In genomic region chr4:41731052-41731765, GRCm38 (mm10) we compare ENCODE assay signal across 8 mouse cellular contexts. TPM values are rescaled to one million over a fixed set of nuclear protein-coding genes. Genes with fewer than 3 reads are reported as not detected.
DNase-seq lines count a peak whose midpoint lies in the region; ATAC-seq lines count a peak whose summit lies in the region.

Gene Arid3c (minus strand): TSS chr4:41731142.

- WGBS in kidney, embryonic 14.5 days: 1% methylated on average over 50 of the region's 50 CpGs

- H3K4me2 ChIP-seq in kidney, embryonic 14.5 days (replicated peaks; ENCODE audit: low read depth, low read length): peak within 1 kb of the TSS; percentile 68

- ATAC-seq in kidney, embryonic 14.5 days (ENCODE audit: low FRiP score, low TSS enrichment): peak; percentile 58; the same call in 1 of the 2 replicates
- peak; percentile 35 for ATAC-seq in inflammation-experienced regulatory T-cells, adult 6 months
- no peak for ATAC-seq in monocyte, adult 5-6 weeks (replicated peaks; ENCODE audit: insufficient number of reproducible peaks, low FRiP score, low TSS enrichment, poor library complexity, severe bottlenecking)

- H3K27ac ChIP-seq in kidney, embryonic 14.5 days (ENCODE audit: low read depth, low read length): no peak within 1 kb of the TSS
- no peak within 1 kb of the TSS for H3K27ac ChIP-seq in brown adipose tissue, adult 24 weeks (replicated peaks; ENCODE audit: low read depth, low read length)

- H3K4me1 ChIP-seq in kidney, embryonic 14.5 days (ENCODE audit: control insufficient read depth, insufficient read depth, low read length): peaks cover 6% of the 10 kb centered on the region; the same call in 1 of the 2 replicates
- H3K4me1 ChIP-seq in brown adipose tissue, adult 24 weeks (ENCODE audit: control insufficient read depth, insufficient read depth, insufficient read length, low read length): no peaks in the 10 kb centered on the region; the same call in 1 of the 2 replicates

- H3K36me3 ChIP-seq in kidney, embryonic 14.5 days (ENCODE audit: control insufficient read depth, insufficient read depth, low read length): no peaks in the 10 kb centered on the region

- no peak for DNase-seq in kidney, postnatal 10 days
- DNase-seq in neural tube, embryonic 10.5 days (ENCODE audit: extremely low spot score, low spot score): peak; percentile 48
- DNase-seq in left cerebral cortex, adult 8-10 months (ENCODE audit: low spot score in 2 of 2): no peak
- DNase-seq in left cerebral cortex, adult 9 months (ENCODE audit: low spot score in 2 of 2): no peak

- no peaks in the 10 kb centered on the region for H3K9me3 ChIP-seq in kidney, embryonic 14.5 days (ENCODE audit: control insufficient read depth, low read length)

- H3K4me3 ChIP-seq in kidney, embryonic 14.5 days (ENCODE audit: low read length): peak within 1 kb of the TSS; percentile 42
- H3K4me3 ChIP-seq in brown adipose tissue, adult 24 weeks (ENCODE audit: insufficient read depth, low read depth, low read length): peak within 1 kb of the TSS; percentile 21

- H3K9ac ChIP-seq in kidney, embryonic 14.5 days (ENCODE audit: low read depth, low read length): peak within 1 kb of the TSS; percentile 23; the same call in 1 of the 2 replicates

- H3K27me3 ChIP-seq in kidney, embryonic 14.5 days (ENCODE audit: control insufficient read depth, insufficient read depth, low read length): peaks cover 65% of the 10 kb centered on the region

RNA-seq across cellular contexts. Expression of gene Arid3c, which starts in this region (rescaled TPM):
- 0.12 TPM in 1 of 2 replicates, not detected in the other for polyA plus RNA-seq in kidney, embryonic 14.5 days (2014; fragmentation: Nextera tagmentation; extraction: Ambion mirVana)
- not detected in 2 replicates for polyA plus RNA-seq in brown adipose tissue, adult 24 weeks (2012; ENCODE audit: insufficient read depth, insufficient read length, missing spikeins)
- not detected for polyA plus RNA-seq in inflammation-experienced regulatory T-cells, adult 6 months (2017; shearing (Covaris generic))
- under 1 TPM; 0.37 to 0.78 (median 0.54) TPM for total RNA-seq in left cerebral cortex, adult 8-10 months (2022)
- total RNA-seq in monocyte, adult 5-6 weeks (2017): not detected in 3 replicates

Comparison
In these comparisons a context has a peak if more than half of its experiments do, and no peak if none do; other contexts are left out.
1. Peak in ATAC-seq, H3K4me3 ChIP-seq, H3K9ac ChIP-seq and H3K4me2 ChIP-seq in kidney, embryonic 14.5 days; RNA of the gene not detected or under 1 TPM.
2. Peak in ATAC-seq in inflammation-experienced regulatory T-cells, adult 6 months; RNA of the gene not detected or under 1 TPM.